Mouse (Mus musculus) forebrain, postnatal 0 days (tissue): ENCODE data around the gene Nhsl1. TPM values are rescaled to one million over a fixed set of nuclear protein-coding genes. Genes with fewer than 3 reads are reported as not detected.

ENCODE experiments used
- ATAC-seq: fragments of 200-750 bp; cut with Nextera tagmentation; 2 replicates; pipeline ENCODE4 v1.8.0; 2017; ENCODE audit warnings: mild to moderate bottlenecking, moderate library complexity
- DNase-seq: peaks from one replicate; pipeline ENCODE4 v3.0.0-alpha.2; 2015
- H3K27ac ChIP-seq: fragments of 300-500 bp; sonication (generic); 2 replicates; pipeline ENCODE4 v1.5.1; 2014; ENCODE audit warnings: low read depth, mild to moderate bottlenecking, antibody characterized with exemption, low read length, moderate library complexity, mixed read lengths
- H3K27me3 ChIP-seq: fragments of 300-500 bp; sonication (generic); 2 replicates; pipeline ENCODE4 v1.6.1; 2014; ENCODE audit warnings: mild to moderate bottlenecking, low read length, mixed read lengths; ENCODE audit not compliant: insufficient read depth
- H3K36me3 ChIP-seq: fragments of 300-500 bp; sonication (generic); 2 replicates; pipeline ENCODE4 v1.6.1; 2014; ENCODE audit warnings: mild to moderate bottlenecking, moderate library complexity; ENCODE audit not compliant: insufficient read depth
- H3K4me1 ChIP-seq: fragments of 300-500 bp; sonication (generic); 2 replicates; pipeline ENCODE4 v1.6.1; 2014; ENCODE audit warnings: antibody characterized with exemption; ENCODE audit not compliant: insufficient read depth
- H3K4me2 ChIP-seq: fragments of 300-500 bp; sonication (generic); 2 replicates; pipeline ENCODE4 v1.6.1; 2014; ENCODE audit warnings: low read depth, mild to moderate bottlenecking, moderate library complexity
- H3K4me3 ChIP-seq: fragments of 300-500 bp; sonication (generic); 2 replicates; pipeline ENCODE4 v1.5.1; 2014; ENCODE audit warnings: low read depth, low read length, mixed read lengths
- H3K9ac ChIP-seq: fragments of 300-500 bp; sonication (generic); 2 replicates; pipeline ENCODE4 v1.6.1; 2014; ENCODE audit warnings: mild to moderate bottlenecking
- H3K9me3 ChIP-seq: fragments of 300-500 bp; sonication (generic); 2 replicates; pipeline ENCODE4 v1.6.1; 2016; ENCODE audit warnings: low read length
- CTCF ChIP-seq: sonication (generic); IDR thresholded peaks from 2 replicates; pipeline ENCODE4 v1.5.1; 2016; ENCODE audit warnings: antibody characterized with exemption, control low read depth, low read depth
- WGBS: fragments of 180-500 bp; shearing (Covaris S2); extraction: QIAGEN DNeasy Blood & Tissue Kit; methylation state at CpG from one replicate; pipeline ENCODE4 v1.1.7; 2014; 5-methylcytosine and 5-hydroxymethylcytosine counted together
- polyA plus RNA-seq: library from polyadenylated mRNA; unstranded; fragments of >200 nt; fragmentation: Nextera tagmentation; extraction: Ambion mirVana; gene quantifications from 2 replicates; pipeline ENCODE4 v1.2.1, GENCODE M21; 2015
- total RNA-seq: library from RNA; depleted of rRNA; stranded (reverse); fragments of >200 nt; gene quantifications from 2 replicates; pipeline ENCODE4 v1.2.3, GENCODE M21; 2014

The Nhsl1 gene
- total and polyA plus RNA-seq, 2 experiments from 2014 or later = 8.9 to 22.0 TPM

DNA sequence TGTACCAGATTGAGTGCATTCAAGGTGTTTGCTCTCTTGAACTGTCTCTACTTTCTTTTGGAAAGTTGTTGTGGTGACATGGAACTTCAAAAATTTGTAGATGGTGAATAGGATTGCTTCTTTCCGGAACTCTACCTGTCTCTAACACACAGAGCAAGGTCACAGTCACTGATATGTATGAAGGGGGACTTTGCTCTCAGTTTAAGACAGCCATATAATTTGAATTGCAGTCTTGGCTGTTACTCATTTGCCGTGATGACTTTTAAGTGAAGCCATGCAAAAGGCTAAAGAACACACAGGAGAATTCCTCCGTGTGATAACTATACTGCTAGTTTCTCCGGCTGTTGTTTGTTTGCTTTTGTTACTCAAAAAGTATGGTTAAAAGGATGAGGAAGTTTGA lies 149.6 kb downstream of the Nhsl1 start:
- no peak overlapping the region for H3K4me2 ChIP-seq

DNA sequence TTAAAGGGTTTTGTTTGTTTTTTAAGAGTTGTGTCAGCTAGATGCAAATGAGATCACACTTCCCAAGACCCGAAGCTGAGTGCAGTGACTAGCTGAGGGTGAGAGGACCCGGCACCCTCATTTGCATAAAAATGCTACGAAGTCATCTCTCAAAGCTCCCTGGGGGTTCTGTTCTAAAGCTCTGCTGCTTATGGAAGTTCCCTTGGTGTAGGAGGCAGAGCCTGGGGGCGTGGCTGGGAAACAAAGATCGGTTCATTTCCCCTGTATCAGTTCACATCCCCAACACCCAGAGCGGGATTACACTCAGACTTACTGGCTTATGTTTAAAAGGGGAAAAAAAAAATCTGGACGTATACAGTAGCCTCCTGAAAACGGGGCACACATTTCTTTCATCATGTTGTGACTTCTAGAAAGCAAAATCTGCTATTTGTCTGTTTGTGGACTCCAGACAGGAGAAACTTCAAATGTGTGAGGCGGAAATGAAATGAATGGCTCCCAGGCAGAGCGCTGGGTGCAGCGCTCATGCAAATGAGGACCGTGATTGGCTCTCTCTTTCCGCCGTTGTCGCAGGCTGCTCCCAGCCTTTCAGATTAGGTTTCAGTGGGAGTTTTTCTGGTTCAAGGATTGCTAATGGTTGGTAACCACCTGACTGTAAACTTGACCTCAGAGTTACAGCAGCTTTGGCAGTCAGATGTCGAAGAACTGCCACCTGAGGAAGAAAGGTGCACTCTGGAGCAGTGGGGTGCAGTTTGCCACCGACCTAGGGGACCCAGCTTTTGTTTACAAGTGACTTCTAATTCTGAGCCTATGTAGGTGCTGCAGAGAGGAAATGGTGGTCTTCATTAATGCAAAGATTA lies 150.7 kb downstream of the Nhsl1 start:
- Histone ChIP-seq H3K4me1 (no peaks in the 10 kb centered on the region), H3K4me3 (peak overlapping the region; percentile 14), H3K9ac (no peak overlapping the region), H3K9me3 (no peaks in the 10 kb centered on the region), H3K4me2 (peak overlapping the region; percentile 41), H3K27ac (no peak overlapping the region), H3K27me3 (no peaks in the 10 kb centered on the region), H3K36me3 (no peaks in the 10 kb centered on the region)
- no peak for TF ChIP-seq CTCF
- ATAC-seq (peak; percentile 89), DNase-seq (peak; percentile 63)
- 1% methylated on average over 17 of the region's 17 CpGs for WGBS

More for the DNA sequence above, 149.6 kb downstream of the Nhsl1 start:
- DNase-seq (no peak), ATAC-seq (no peak)
- Histone ChIP-seq H3K9ac (no peak overlapping the region), H3K9me3 (no peaks in the 10 kb centered on the region), H3K27ac (no peak overlapping the region), H3K27me3 (no peaks in the 10 kb centered on the region), H3K4me3 (no peak overlapping the region), H3K36me3 (no peaks in the 10 kb centered on the region), H3K4me1 (no peaks in the 10 kb centered on the region)
- no peak for TF ChIP-seq CTCF
- WGBS = 35% methylated on average over 4 of the region's 4 CpGs

DNA sequence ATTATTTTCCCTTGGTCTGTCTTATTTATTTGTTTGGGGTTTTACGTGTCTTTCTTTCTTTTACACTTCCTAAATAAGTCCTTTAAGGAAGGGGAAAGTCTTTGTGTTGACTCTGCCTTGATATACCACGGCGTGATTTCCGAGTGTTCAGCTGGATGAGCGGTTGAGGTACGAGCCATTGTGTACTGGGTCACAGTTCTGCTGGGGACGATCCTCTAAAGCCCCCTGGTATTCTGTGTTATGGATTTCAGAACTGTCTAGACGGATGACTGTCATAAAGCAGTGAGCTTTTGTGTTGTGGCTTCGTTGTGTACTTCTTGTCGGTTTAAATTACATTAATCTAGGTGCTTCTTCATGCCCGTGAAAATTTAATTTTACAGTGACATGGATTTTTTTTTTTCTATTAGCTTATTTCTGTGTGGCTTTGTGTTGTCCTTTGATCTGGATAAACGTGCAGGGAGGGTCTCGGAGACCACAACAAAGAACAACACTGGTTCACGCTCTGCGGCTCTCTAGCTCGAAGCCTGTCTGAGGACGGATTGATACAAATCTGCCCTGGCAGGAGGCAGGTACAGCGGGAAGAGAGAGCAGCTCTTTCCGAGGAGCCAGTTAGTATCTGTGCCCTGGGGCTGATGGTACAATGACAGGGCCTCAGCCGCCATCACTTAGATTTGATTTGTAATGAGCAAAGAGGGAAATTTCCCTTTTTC lies 151.7 kb downstream of the Nhsl1 start:
- Histone ChIP-seq H3K9me3 (no peaks in the 10 kb centered on the region), H3K36me3 (no peaks in the 10 kb centered on the region), H3K9ac (peak overlapping the region; percentile 34), H3K27ac (peak overlapping the region; percentile 55; the same call in 1 of the 2 replicates), H3K4me1 (no peaks in the 10 kb centered on the region), H3K4me2 (peak overlapping the region; percentile 41), H3K27me3 (no peaks in the 10 kb centered on the region), H3K4me3 (peak overlapping the region; percentile 5; the same call in 1 of the 2 replicates)
- DNase-seq = no peak
- no peak for TF ChIP-seq CTCF
- 23% methylated on average over 20 of the region's 20 CpGs for WGBS
- no peak for ATAC-seq

DNA sequence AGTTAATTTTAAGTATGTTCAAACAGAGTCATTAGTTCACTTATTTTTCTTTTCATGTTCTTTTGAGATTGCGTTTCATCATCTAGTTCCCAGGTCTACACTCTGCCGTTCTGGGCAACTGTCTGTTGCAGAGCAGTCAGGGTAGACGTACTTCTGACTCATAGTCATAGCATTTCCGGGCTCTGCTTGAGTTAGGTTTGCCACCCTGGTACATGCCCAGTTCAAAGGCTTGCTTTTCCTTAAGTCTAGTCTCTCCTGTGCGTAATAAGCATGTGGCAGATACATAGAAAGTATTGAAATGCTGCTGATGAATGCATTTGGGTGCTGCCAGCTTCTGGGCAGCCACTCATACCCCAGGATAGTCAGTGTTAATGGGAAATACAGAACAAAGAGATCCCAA lies 152.9 kb downstream of the Nhsl1 start:
- no peak for TF ChIP-seq CTCF
- DNase-seq (no peak), ATAC-seq (no peak)
- H3K4me1 ChIP-seq = no peaks in the 10 kb centered on the region
- no peak overlapping the region for H3K4me3 ChIP-seq
- no peak overlapping the region for H3K9ac ChIP-seq
- 72% methylated on average over 5 of the region's 5 CpGs for WGBS
- H3K9me3 ChIP-seq = no peaks in the 10 kb centered on the region
- H3K27ac ChIP-seq = no peak overlapping the region
- H3K4me2 ChIP-seq = no peak overlapping the region
- no peaks in the 10 kb centered on the region for H3K36me3 ChIP-seq
- no peaks in the 10 kb centered on the region for H3K27me3 ChIP-seq

DNA sequence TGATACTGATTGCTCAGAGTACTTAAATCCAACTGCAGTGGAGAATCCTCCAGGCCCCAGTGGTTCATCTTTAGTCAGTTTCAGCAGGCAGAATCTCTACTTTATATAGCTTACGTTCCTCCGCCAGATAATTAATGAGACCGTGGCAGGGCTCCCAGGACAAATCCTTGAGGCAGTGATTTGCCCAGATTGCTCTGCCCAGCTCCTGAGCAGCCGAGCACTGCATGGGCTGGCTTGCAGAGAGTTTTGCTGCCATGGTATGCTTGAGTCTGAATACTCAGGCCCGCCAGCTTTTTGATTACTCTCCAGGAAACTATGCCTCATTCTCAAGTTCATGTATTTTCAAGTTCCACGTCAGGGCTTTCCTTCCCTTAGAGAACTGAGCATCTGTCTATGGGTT lies 156.3 kb downstream of the Nhsl1 start:
- Histone ChIP-seq H3K9me3 (no peaks in the 10 kb centered on the region), H3K27me3 (no peaks in the 10 kb centered on the region), H3K4me1 (no peaks in the 10 kb centered on the region), H3K9ac (no peak overlapping the region), H3K4me3 (no peak overlapping the region), H3K27ac (no peak overlapping the region), H3K36me3 (no peaks in the 10 kb centered on the region), H3K4me2 (no peak overlapping the region)
- WGBS = 38% methylated on average over 6 of the region's 6 CpGs
- DNase-seq = no peak
- TF ChIP-seq CTCF = no peak
- ATAC-seq = peak; percentile 47; the same call in 1 of the 2 replicates

DNA sequence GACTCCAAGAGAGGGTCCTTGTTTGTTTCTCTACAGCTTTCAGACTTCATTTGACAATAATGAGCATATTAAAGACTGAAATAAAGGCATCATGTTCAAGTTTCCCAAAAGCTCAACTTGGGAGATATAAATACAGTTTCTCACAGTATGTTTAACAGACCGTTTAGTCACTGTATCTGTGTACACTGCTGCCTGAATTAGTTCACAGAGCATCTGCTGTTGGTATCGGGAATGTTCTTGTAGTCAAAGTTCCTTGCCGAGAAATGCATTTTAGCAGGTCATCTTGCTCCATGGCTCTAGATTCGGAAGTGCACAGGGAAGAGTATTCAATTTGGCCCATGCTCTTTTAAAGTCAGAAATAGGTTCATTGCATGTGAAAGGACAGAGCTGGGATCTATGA lies 159.5 kb downstream of the Nhsl1 start:
- no peaks in the 10 kb centered on the region; the same call in 1 of the 2 replicates for H3K4me1 ChIP-seq
- no peak overlapping the region for H3K4me2 ChIP-seq
- ATAC-seq (peak; percentile 53; the same call in 1 of the 2 replicates), DNase-seq (no peak)
- H3K27me3 ChIP-seq = no peaks in the 10 kb centered on the region
- no peak overlapping the region for H3K27ac ChIP-seq
- no peaks in the 10 kb centered on the region for H3K9me3 ChIP-seq
- 56% methylated on average over 4 of the region's 4 CpGs for WGBS
- no peak overlapping the region for H3K4me3 ChIP-seq
- no peak for TF ChIP-seq CTCF
- no peak overlapping the region for H3K9ac ChIP-seq
- H3K36me3 ChIP-seq = no peaks in the 10 kb centered on the region

DNA sequence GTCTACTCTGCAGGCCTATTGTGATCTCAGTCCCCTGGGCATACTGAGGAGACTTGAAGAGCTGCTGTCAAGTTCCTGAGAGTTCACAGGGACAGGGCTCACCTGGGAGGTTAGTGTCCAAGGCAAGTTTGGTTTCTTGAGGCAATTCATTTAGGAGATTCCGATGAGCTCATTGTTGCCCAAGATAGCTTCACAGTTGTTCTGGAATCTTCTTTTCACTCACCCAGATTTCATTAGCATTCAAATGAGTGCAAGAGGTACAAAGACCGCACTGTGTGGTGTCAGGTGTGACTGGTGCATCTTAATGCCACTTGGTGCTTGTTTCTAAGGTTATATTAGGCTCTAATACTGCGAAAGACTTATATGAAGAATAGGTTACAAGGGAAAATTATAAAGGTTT lies 160.5 kb downstream of the Nhsl1 start:
- Histone ChIP-seq H3K36me3 (no peaks in the 10 kb centered on the region), H3K9me3 (no peaks in the 10 kb centered on the region), H3K4me1 (no peaks in the 10 kb centered on the region; the same call in 1 of the 2 replicates), H3K4me2 (no peak overlapping the region), H3K27ac (no peak overlapping the region), H3K27me3 (no peaks in the 10 kb centered on the region), H3K9ac (no peak overlapping the region), H3K4me3 (no peak overlapping the region)
- DNase-seq = no peak
- 90% methylated on average over 3 of the region's 3 CpGs for WGBS
- TF ChIP-seq CTCF = no peak
- no peak for ATAC-seq
